Mouse (Mus musculus) liver, postnatal 0 days (tissue): ENCODE data around the gene Kif26b. TPM values are rescaled to one million over a fixed set of nuclear protein-coding genes. Genes with fewer than 3 reads are reported as not detected.

ENCODE experiments used
- ATAC-seq: fragments of 200-750 bp; cut with Nextera tagmentation; 2 replicates; pipeline ENCODE4 v1.8.0; 2017; ENCODE audit warnings: mild to moderate bottlenecking, moderate library complexity
- DNase-seq: peaks from one replicate; pipeline ENCODE4 v3.0.0-alpha.2; 2016
- H3K27ac ChIP-seq: fragments of 300-500 bp; sonication (generic); 2 replicates; pipeline ENCODE4 v1.5.1; 2014; ENCODE audit warnings: antibody characterized with exemption, moderate library complexity, mild to moderate bottlenecking, low read depth
- H3K27me3 ChIP-seq: fragments of 300-500 bp; sonication (generic); 2 replicates; pipeline ENCODE4 v1.6.1; 2014; ENCODE audit warnings: low read length, control low read depth, mixed read lengths; ENCODE audit not compliant: insufficient read depth
- H3K36me3 ChIP-seq: fragments of 300-500 bp; sonication (generic); replicated peaks from 2 replicates; pipeline ENCODE4 v1.6.1; 2014; ENCODE audit warnings: mild to moderate bottlenecking, control low read depth, low read length, moderate library complexity, mixed read lengths; ENCODE audit not compliant: insufficient read depth
- H3K4me1 ChIP-seq: fragments of 300-500 bp; sonication (generic); 2 replicates; pipeline ENCODE4 v1.6.1; 2014; ENCODE audit warnings: antibody characterized with exemption, mild to moderate bottlenecking, control low read depth; ENCODE audit not compliant: insufficient read depth
- H3K4me2 ChIP-seq: fragments of 300-500 bp; sonication (generic); 2 replicates; pipeline ENCODE4 v1.6.1; 2014; ENCODE audit warnings: low read depth, mild to moderate bottlenecking, low read length, moderate library complexity, mixed read lengths
- H3K4me3 ChIP-seq: fragments of 300-500 bp; sonication (generic); 2 replicates; pipeline ENCODE4 v1.5.1; 2014; ENCODE audit warnings: low read depth, low read length
- H3K9ac ChIP-seq: fragments of 300-500 bp; sonication (generic); replicated peaks from 2 replicates; pipeline ENCODE4 v1.6.1; 2014; ENCODE audit warnings: mild to moderate bottlenecking, moderate library complexity
- H3K9me3 ChIP-seq: fragments of 300-500 bp; sonication (generic); 2 replicates; pipeline ENCODE4 v1.6.1; 2016; ENCODE audit warnings: mild to moderate bottlenecking, control low read depth, low read length, mixed read lengths
- CTCF ChIP-seq: sonication (generic); IDR thresholded peaks from 2 replicates; pipeline ENCODE4 v1.5.1; 2016; ENCODE audit warnings: antibody characterized with exemption, low read depth
- EP300 ChIP-seq: IDR thresholded peaks from 2 replicates; pipeline ENCODE4 v1.6.1; 2016; ENCODE audit warnings: antibody characterized with exemption, low read depth, mild to moderate bottlenecking
- WGBS: fragments of 180-500 bp; shearing (Covaris S2); extraction: QIAGEN DNeasy Blood & Tissue Kit; methylation state at CpG from one replicate; pipeline ENCODE4 v1.1.7; 2014; ENCODE audit not compliant: insufficient replicate concordance; 5-methylcytosine and 5-hydroxymethylcytosine counted together
- polyA plus RNA-seq: library from polyadenylated mRNA; unstranded; fragments of >200 nt; fragmentation: Nextera tagmentation; extraction: Ambion mirVana; gene quantifications from 2 replicates; pipeline ENCODE4 v1.2.1, GENCODE M21; 2015

Kif26b gene
- polyA plus RNA-seq, 1 experiment from 2014 or later = 0.02 TPM

DNA sequence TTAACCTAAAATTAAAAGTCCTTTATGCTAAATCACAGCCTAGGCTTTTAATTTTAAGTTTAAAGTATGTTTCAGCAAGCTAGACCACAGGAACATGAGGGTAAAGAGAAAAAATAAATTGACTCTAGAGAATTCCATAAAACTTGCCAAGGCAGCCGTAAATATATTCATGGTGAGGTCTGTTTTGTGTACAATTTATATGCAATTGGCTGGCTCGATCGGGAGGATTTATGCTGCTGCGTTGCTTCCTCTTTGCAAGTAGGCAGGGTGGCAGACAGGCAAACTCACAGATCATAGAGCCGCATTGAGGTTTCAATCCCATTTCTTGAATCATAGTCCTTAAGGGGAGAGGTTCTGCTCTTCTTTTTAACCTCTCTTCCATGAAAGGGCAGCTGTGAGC, 318.6 kb downstream of the Kif26b start:
- H3K27me3 ChIP-seq = no peaks in the 10 kb centered on the region
- H3K4me3 ChIP-seq = no peak overlapping the region
- H3K27ac ChIP-seq = no peak overlapping the region
- DNase-seq = no peak
- no peaks in the 10 kb centered on the region for H3K4me1 ChIP-seq
- H3K9me3 ChIP-seq = no peaks in the 10 kb centered on the region
- TF ChIP-seq CTCF = no peak
- TF ChIP-seq EP300 = no peak
- H3K9ac ChIP-seq = no peak overlapping the region
- H3K4me2 ChIP-seq = no peak overlapping the region
- ATAC-seq = no peak
- WGBS = 77% methylated on average over 5 of the region's 5 CpGs
- no peaks in the 10 kb centered on the region for H3K36me3 ChIP-seq

DNA sequence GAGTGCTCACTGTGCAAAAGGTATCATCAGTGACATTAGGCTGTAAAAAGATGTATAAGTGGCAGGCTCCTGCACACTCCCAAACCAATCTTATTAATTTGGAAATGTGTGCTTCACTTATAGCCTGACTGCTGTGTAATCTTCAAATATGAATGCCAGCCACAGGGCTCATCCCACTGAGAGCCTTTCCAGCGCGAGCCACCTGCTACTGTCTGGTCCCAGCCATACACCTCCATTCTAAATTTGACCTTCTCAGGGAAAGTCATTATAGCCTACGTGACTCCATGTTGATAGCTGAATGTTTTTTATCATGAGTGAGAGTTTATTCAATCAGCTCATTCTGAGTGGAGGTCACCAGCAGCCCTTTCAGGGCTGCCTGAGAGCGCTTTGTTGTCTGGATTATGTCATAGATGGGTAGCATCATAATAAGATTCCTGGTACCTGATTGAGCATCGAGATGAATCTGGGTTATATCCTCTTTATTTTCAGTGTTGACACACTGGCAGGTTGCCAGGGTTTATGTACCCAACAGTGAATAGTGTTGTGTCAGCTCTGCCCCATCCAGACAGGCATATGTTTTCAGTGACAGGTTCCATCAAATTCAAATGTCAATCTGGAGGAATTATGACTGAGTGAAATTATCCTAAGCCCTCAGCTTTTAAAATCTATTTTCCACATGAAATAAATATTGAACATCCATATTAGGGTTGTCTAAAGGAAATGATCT, 319.6 kb downstream of the Kif26b start:
- Histone ChIP-seq H3K36me3 (no peaks in the 10 kb centered on the region), H3K4me2 (no peak overlapping the region), H3K9me3 (no peaks in the 10 kb centered on the region), H3K27me3 (no peaks in the 10 kb centered on the region), H3K27ac (no peak overlapping the region), H3K4me1 (no peaks in the 10 kb centered on the region), H3K9ac (no peak overlapping the region), H3K4me3 (no peak overlapping the region)
- TF ChIP-seq EP300 (no peak), CTCF (no peak)
- WGBS = 76% methylated on average over 5 of the region's 5 CpGs
- DNase-seq = no peak
- ATAC-seq = no peak

DNA sequence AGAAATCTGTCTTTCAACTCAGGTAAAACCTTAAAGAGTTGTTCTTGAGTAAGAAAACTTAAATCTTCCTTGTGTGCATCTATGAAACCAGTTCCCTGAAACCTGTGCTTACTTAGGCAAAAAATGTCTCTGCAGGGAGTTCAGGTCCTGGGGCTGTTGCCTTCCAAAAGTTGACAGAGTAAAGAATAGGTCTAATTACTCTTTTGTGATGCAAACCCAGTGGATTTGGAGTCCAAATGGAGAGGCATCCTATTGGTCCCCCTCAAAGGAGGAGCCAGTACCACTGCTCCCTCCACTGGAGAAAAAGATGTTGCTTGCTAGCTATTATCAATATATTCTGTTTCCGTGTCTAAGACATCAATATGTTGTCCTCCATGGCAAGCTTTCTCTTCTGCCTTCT, 321.6 kb downstream of the Kif26b start:
- Histone ChIP-seq H3K4me3 (no peak overlapping the region), H3K36me3 (no peaks in the 10 kb centered on the region), H3K4me1 (no peaks in the 10 kb centered on the region), H3K9me3 (no peaks in the 10 kb centered on the region), H3K27ac (no peak overlapping the region), H3K27me3 (no peaks in the 10 kb centered on the region), H3K4me2 (no peak overlapping the region), H3K9ac (no peak overlapping the region)
- WGBS = 59% methylated on average over 1 of the region's 1 CpGs
- DNase-seq = no peak
- no peak for TF ChIP-seq EP300
- TF ChIP-seq CTCF = no peak
- no peak for ATAC-seq

DNA sequence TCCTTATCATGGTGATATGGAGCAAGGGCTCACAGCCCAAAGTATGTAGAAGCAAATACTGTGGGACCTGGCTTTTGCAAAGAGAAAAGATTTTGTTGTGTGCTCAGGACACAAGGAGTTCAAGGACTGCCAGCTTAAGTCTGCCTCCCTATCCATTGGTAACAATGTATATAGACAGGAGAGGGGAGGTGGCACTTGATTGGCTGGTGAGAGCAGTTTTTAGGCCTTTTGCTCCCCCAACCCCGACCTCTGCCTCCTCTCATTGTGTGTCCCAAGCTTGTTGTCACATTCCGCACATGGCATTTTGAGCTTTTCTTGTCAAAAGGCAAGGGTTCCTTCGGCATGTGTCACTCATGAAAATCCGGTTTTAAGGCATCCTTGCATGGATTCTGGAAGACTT, 326.0 kb downstream of the Kif26b start:
- no peaks in the 10 kb centered on the region for H3K4me1 ChIP-seq
- no peak overlapping the region for H3K27ac ChIP-seq
- no peaks in the 10 kb centered on the region for H3K9me3 ChIP-seq
- no peaks in the 10 kb centered on the region for H3K27me3 ChIP-seq
- no peak overlapping the region for H3K4me3 ChIP-seq
- H3K9ac ChIP-seq = no peak overlapping the region
- H3K4me2 ChIP-seq = no peak overlapping the region
- no peaks in the 10 kb centered on the region for H3K36me3 ChIP-seq
- no peak for ATAC-seq
- 68% methylated on average over 4 of the region's 4 CpGs for WGBS
- DNase-seq = no peak
- TF ChIP-seq CTCF (no peak), EP300 (no peak)

DNA sequence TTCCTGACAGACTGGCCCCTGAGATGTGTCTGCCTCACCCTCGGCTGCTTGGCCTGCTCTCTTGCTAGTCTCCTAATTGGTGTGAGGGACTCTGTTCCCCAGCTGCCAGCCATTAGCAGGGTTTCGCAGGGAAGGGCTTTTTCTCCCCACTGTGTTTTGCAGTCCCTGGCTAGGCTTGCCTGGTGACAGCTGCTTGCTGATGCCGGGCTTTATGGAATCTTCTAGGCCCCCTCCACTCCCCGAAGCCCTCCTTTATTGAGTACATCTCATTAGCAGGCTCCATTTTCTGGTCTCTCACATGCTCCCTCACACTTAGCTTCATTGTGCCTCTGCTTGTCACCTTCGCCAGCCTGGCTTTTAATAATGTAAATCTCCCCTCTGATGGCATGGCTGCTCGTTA, 327.0 kb downstream of the Kif26b start:
- no peak overlapping the region for H3K27ac ChIP-seq
- H3K4me2 ChIP-seq = no peak overlapping the region
- ATAC-seq = no peak
- H3K9me3 ChIP-seq = no peaks in the 10 kb centered on the region
- whole genome bisulfite sequencing = 76% methylated on average over 6 of the region's 6 CpGs
- H3K9ac ChIP-seq = no peak overlapping the region
- H3K4me1 ChIP-seq = no peaks in the 10 kb centered on the region
- no peak overlapping the region for H3K4me3 ChIP-seq
- DNase-seq = no peak
- H3K27me3 ChIP-seq = no peaks in the 10 kb centered on the region
- no peaks in the 10 kb centered on the region for H3K36me3 ChIP-seq
- TF ChIP-seq CTCF (no peak), EP300 (no peak)

DNA sequence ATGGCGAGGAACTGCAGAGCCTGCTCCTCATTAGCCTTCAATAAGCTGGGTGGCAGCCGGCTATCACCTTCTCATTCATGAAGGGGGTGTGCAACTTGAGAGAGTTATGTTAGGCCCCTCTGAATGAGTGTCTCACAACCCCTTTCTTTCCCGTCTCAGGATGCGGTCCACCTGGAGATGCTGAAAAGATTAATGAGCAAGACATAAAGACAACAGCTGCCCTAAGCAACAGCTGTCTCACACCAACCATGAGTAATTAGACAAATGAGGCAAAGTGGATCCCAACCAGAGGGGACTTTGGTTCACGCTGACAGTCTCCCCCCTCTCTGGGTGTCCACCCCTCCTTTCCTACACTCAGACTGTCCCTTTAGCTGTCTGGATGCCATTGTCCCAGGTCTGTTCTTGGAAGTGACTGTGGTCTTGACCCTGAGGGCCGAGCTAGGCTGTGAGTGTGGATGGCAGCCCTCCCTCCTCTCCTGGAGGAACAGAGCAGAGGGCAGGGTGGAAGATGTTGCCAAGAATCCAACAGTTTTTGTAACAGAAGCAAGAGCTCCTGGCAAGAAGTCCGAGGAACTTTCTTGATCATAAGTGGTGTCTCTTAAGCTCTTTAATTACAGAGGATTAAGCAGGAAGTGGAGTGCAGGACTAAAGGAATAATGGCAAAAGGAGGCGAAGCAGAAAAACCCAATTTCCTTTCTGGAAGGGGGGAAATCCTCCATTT, 331.9 kb downstream of the Kif26b start:
- DNase-seq = no peak
- no peaks in the 10 kb centered on the region for H3K9me3 ChIP-seq
- no peak overlapping the region for H3K4me2 ChIP-seq
- H3K27ac ChIP-seq = no peak overlapping the region
- 72% methylated on average over 8 of the region's 8 CpGs for WGBS
- no peak for ATAC-seq
- H3K36me3 ChIP-seq = no peaks in the 10 kb centered on the region
- no peak overlapping the region for H3K4me3 ChIP-seq
- TF ChIP-seq CTCF (no peak), EP300 (no peak)
- H3K27me3 ChIP-seq = no peaks in the 10 kb centered on the region
- no peaks in the 10 kb centered on the region for H3K4me1 ChIP-seq
- no peak overlapping the region for H3K9ac ChIP-seq
